Mouse (Mus musculus) CD4-positive, CD25-positive, alpha-beta regulatory T cell, adult 2 months (primary cell): ENCODE data around the gene Olfr572.

ENCODE experiments used
- DNase-seq: peaks from one replicate; pipeline ENCODE4 v3.0.0-alpha.2; 2012; ENCODE audit warnings: low read depth, low spot score

The Olfr572 gene

DNA sequence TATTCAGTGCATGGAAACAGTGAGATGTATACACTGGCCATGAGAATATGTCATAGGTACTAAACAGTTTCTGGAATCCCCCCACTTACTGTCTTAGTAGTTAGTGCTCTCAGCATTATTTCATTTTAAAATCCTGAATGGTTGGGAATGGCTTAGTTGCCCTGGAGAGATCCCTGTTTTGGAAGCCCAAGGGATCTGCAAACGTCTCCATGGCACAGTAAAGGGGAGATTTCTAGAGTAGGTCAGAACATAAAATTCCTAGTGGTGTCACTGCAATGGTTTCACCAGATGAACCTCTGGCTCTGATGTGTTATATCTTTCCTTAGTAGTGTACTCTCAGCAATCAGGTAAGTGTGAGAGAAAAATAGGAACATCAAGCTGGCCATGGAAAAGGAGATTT lies at the start of gene Olfr572:
TSS of gene Olfr572 (plus strand) at position 301 of the 400 bp plus-strand sequence.
- DNase-seq: no peak

DNA sequence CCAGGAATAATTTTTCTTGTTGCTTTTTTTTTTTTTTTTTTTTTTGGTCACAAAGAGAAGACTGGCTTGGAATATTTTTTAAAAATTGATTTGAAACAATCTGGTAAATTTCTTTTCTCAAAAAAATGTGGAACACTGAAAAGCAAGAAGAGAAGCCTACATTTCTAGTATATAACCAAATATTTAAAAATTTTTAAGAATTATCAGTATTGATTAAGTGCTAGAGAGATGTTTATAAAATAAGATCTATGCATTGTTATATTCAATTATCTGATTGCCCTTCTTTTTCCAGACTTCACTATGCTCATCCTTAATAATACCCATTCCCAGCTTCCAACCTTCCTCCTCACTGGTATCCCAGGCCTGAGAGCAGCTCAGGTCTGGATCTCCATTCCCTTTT lies 47.4 kb upstream of the Olfr572 start, which contains the start of gene Olfr568:
TSS of gene Olfr568 (plus strand) at position 301 of the 400 bp plus-strand sequence.
- no peak for DNase-seq

DNA sequence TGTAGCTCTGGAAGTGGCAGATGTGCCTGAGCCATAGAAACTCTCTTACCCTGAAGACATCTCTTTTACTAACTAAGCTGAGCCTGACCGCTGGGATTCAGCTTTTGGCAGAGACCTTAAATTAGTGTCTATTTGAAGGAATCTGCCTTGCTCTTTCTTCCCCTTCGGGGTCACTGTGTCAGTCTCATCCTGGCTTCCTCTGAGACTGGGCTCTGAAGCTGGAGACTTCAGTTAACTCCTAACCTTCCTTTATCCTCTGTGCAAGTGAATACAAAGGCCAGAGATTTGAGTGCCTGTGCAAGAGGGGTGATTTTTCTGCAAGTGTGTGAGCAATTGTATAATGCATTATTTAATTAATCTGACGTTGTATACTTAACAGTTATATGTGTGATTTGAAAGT lies 33.4 kb upstream of the Olfr572 start, which contains the start of gene Olfr569:
TSS of gene Olfr569 (minus strand) at position 101 of the 400 bp plus-strand sequence.
- DNase-seq: no peak

DNA sequence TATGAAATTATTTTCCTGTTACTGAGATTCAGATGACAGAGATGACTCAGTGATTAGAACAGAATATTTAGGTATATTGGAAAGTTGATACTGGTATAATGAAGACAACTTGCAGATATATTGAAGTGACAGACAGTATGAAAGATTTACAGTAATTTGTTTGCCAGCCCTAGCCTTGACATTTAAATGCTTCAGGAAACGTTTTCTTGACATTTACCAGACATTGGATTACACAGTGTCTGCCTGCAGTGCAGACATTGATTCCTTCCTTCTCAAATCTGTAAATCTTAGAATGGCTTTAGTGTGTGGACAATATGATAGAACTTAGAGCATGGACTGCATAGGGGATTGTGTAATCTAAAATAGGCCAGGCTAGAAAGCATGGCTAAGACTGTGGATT lies 8.9 kb upstream of the Olfr572 start:
- no peak for DNase-seq

DNA sequence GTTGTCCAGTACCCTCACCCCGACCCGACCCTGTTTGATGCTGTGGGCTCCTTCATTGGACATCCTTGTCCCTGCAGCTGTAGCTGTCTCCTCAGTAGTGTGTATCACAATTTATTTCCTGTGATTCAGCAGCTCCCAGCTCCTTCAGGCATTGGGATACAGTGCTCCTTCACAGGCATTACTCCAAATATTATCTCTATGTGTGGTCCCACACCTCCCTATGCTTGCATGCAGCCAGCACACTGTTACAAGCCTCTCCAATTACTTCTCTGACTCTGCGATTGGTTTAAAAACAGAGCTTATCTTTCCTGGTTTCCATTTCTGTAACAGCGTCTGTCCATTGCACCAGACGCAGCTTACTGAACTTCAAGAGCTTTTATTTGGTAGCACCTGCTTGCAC lies 7.8 kb upstream of the Olfr572 start:
- DNase-seq: no peak

GRCm38 (mm10) chr7:102917032-102917875 lies 7.0 kb upstream of the Olfr572 start, which contains the start of gene Olfr571:
Olfr571 (minus strand) TSS chr7:102917536.
- DNase-seq: no peak

DNA sequence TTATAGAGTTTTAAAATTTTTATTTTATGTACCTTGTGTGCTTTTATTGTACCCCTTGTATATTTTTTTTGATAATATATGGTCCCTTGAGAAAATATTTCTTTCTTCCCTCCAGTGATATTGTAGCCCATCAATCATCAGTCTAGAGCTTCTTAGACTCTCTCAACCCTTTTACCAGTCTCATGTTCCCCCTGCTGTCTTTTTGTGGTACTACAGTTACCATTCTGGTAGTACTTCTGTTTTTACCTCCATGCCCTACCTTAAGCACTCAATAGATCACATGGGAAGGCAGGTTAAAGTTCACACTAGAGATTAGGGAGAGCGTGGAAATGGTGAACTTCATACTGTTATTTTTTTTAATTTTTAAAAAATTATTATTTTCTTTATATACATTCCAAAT lies 4.6 kb upstream of the Olfr572 start:
- DNase-seq: peak; percentile 64

DNA sequence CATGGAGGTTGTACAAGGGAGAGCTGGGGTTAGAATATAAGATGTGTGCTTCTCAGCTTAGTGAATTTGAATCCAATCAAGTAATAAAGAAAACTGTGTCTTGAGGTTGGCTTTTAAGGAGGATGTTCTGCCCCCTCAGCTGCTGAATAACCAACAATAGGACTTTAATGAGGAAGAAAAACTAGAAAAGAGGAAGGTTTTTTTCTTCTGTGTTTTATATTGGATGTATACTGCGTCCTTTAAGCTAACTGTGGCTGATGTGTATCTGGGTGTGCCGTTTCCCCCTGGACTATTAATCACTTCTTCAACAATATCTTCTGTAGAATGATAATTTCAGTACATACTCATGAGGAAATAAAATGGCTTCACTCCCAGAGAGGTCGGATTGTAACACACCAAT lies 2.9 kb downstream of the Olfr572 start:
- no peak for DNase-seq

GRCm38 (mm10) chr7:102942475-102942874 lies 18.3 kb downstream of the Olfr572 start, which contains the start of gene Olfr573-ps1:
Olfr573-ps1 (minus strand) TSS chr7:102942575.
- DNase-seq: no peak

- no peak for DNase-seq
These were observed 19.2 kb downstream of the Olfr572 start for GRCm38 (mm10) chr7:102943417-102943816.

GRCm38 (mm10) chr7:102948167-102948566 lies 24.0 kb downstream of the Olfr572 start, which contains the start of gene Olfr574:
Olfr574 (plus strand) TSS chr7:102948467.
- no peak for DNase-seq

DNA sequence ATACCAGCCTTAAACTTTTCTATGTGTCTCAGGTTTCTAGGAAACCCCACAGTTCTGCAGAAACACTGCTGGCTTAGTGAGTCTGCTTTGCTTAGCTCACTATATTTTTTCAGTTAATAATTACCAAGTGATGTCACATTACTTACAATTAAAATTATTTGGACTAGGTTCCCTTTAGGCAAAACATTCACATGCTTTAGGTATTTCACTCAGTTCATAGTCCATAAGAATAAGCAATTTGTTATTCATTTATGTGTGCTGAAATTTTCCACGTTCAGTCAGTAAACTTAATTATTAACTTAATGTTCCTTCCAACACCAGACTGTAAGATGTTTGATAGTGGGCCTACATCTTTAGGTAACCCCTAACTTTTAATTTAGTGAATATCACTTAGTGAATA lies 26.5 kb downstream of the Olfr572 start:
- DNase-seq: no peak

GRCm38 (mm10) chr7:102958137-102958536 lies 33.9 kb downstream of the Olfr572 start:
- DNase-seq: no peak

- no peak for DNase-seq
These were observed 34.4 kb downstream of the Olfr572 start, which contains the start of gene Olfr575 for GRCm38 (mm10) chr7:102958593-102958992. Olfr575 (minus strand) TSS chr7:102958775.

DNA sequence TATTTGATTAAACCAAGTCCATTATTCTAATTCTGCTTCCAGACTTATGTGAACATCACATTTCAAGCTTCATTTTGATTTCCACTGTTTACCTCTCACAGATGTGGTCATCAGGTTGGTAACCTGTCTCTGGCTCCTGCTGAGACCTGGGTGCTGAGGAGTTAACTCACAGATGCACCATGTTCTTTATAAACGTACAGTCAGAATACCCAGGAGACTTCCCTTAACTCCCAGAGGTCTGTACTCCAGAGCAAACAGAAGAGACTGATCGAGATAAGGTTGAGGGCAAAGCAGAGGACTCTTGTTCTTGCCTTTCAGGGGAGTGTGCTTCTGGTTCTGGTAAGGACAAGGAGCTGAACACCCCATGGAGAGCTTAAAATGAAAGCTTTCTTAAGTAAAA lies 38.2 kb downstream of the Olfr572 start, which contains the start of gene Olfr576:
TSS of gene Olfr576 (plus strand) at position 301 of the 400 bp plus-strand sequence.
- no peak for DNase-seq

GRCm38 (mm10) chr7:102974399-102974798 lies 50.2 kb downstream of the Olfr572 start:
- DNase-seq: no peak

- DNase-seq: no peak
These were observed 51.6 kb downstream of the Olfr572 start, which contains the start of gene Olfr577 for GRCm38 (mm10) chr7:102975843-102976242. Olfr577 (minus strand) TSS chr7:102975943.
